Mouse (Mus musculus) cortical plate, adult 2 months (tissue): Measurements from ENCODE around the gene St3gal3. TPM values are rescaled to one million over a fixed set of nuclear protein-coding genes. Genes with fewer than 3 reads are reported as not detected.

Experiments
- H3K27ac ChIP-seq: fragments of 200-500 bp; 2 replicates; pipeline ENCODE4 v1.5.1; 2012; ENCODE audit warnings: low read length, control low read depth, inconsistent platforms; ENCODE audit not compliant: insufficient read depth
- H3K4me1 ChIP-seq: fragments of 200-500 bp; 2 replicates; pipeline ENCODE4 v1.6.1; 2011; ENCODE audit warnings: low read length; ENCODE audit not compliant: control insufficient read depth, insufficient read depth
- H3K4me3 ChIP-seq: fragments of 200-500 bp; 2 replicates; pipeline ENCODE4 v1.5.1; 2011; ENCODE audit warnings: mild to moderate bottlenecking, low read length, control low read depth; ENCODE audit not compliant: insufficient read depth
- CTCF ChIP-seq: fragments of 200-500 bp; IDR thresholded peaks from 2 replicates; pipeline ENCODE4 v1.5.1; 2011; ENCODE audit warnings: mild to moderate bottlenecking, control low read depth, low read length; ENCODE audit not compliant: insufficient read depth; ENCODE audit errors: extremely low read depth
- POLR2A ChIP-seq: fragments of 200-500 bp; IDR thresholded peaks from 2 replicates; pipeline ENCODE4 v1.6.1; 2011; ENCODE audit warnings: mild to moderate bottlenecking, low read length, control low read depth; ENCODE audit not compliant: insufficient read depth; ENCODE audit errors: extremely low read depth
- polyA plus RNA-seq: library from polyadenylated mRNA; depleted of rRNA; stranded (reverse); fragments of >200 nt; gene quantifications from 2 replicates; pipeline ENCODE4 v1.2.3, GENCODE M21; 2012

St3gal3 gene
- polyA plus RNA-seq, 1 experiment, result 52.3 TPM

- Histone ChIP-seq H3K27ac (no peak overlapping the region), H3K4me1 (no peaks in the 10 kb centered on the region), H3K4me3 (no peak overlapping the region)
- TF ChIP-seq CTCF (no peak), POLR2A (no peak)
These were observed 91.2 kb downstream of the St3gal3 start for GRCm38 (mm10) chr4:118043331-118044002.

- Histone ChIP-seq H3K4me3 (no peak overlapping the region), H3K27ac (no peak overlapping the region)
These were observed 91.9 kb downstream of the St3gal3 start for GRCm38 (mm10) chr4:118042671-118043320.

GRCm38 (mm10) chr4:118041145-118041544 lies 93.6 kb downstream of the St3gal3 start:
- Histone ChIP-seq H3K27ac (no peak overlapping the region), H3K4me3 (no peak overlapping the region), H3K4me1 (peaks cover 4% of the 10 kb centered on the region)
- TF ChIP-seq CTCF, result no peak
- TF ChIP-seq POLR2A, result no peak

More at GRCm38 (mm10) chr4:118042671-118043320, 91.9 kb downstream of the St3gal3 start:
- no peak for TF ChIP-seq CTCF
- TF ChIP-seq POLR2A, result no peak
- peaks cover 4% of the 10 kb centered on the region for H3K4me1 ChIP-seq

GRCm38 (mm10) chr4:118040650-118041049 lies 94.1 kb downstream of the St3gal3 start:
- TF ChIP-seq CTCF (no peak), POLR2A (no peak)
- Histone ChIP-seq H3K4me3 (no peak overlapping the region), H3K27ac (no peak overlapping the region), H3K4me1 (peaks cover 4% of the 10 kb centered on the region)

- peaks cover 4% of the 10 kb centered on the region for H3K4me1 ChIP-seq
- TF ChIP-seq CTCF (no peak), POLR2A (no peak)
- H3K4me3 ChIP-seq, result no peak overlapping the region
- no peak overlapping the region for H3K27ac ChIP-seq
These were observed 94.8 kb downstream of the St3gal3 start for GRCm38 (mm10) chr4:118039964-118040363.

GRCm38 (mm10) chr4:118038023-118038422 lies 96.7 kb downstream of the St3gal3 start:
- Histone ChIP-seq H3K4me3 (no peak overlapping the region), H3K27ac (no peak overlapping the region), H3K4me1 (peaks cover 4% of the 10 kb centered on the region)
- no peak for TF ChIP-seq CTCF
- no peak for TF ChIP-seq POLR2A

GRCm38 (mm10) chr4:118037406-118037805 lies 97.3 kb downstream of the St3gal3 start:
- no peak for TF ChIP-seq CTCF
- no peak for TF ChIP-seq POLR2A
- Histone ChIP-seq H3K4me3 (no peak overlapping the region), H3K4me1 (peaks cover 4% of the 10 kb centered on the region), H3K27ac (no peak overlapping the region)

- peaks cover 4% of the 10 kb centered on the region for H3K4me1 ChIP-seq
- TF ChIP-seq CTCF (no peak), POLR2A (no peak)
These were observed 98.2 kb downstream of the St3gal3 start for GRCm38 (mm10) chr4:118036531-118036930.

GRCm38 (mm10) chr4:118035090-118035489 lies 99.6 kb downstream of the St3gal3 start:
- no peak overlapping the region for H3K4me3 ChIP-seq
- no peak overlapping the region for H3K27ac ChIP-seq
- peaks cover 4% of the 10 kb centered on the region for H3K4me1 ChIP-seq
- TF ChIP-seq CTCF (no peak), POLR2A (no peak)

More at GRCm38 (mm10) chr4:118036531-118036930, 98.2 kb downstream of the St3gal3 start:
- Histone ChIP-seq H3K27ac (no peak overlapping the region), H3K4me3 (no peak overlapping the region)

- no peaks in the 10 kb centered on the region; the same call in 1 of the 2 replicates for H3K4me1 ChIP-seq
- H3K27ac ChIP-seq, result no peak overlapping the region
- TF ChIP-seq CTCF (no peak), POLR2A (no peak)
- H3K4me3 ChIP-seq, result no peak overlapping the region
These were observed 101.7 kb downstream of the St3gal3 start for GRCm38 (mm10) chr4:118033026-118033425.
